Mouse (Mus musculus) limb, embryonic 15.5 days (tissue): ENCODE data around the gene Slc30a5. TPM values are rescaled to one million over a fixed set of nuclear protein-coding genes. Genes with fewer than 3 reads are reported as not detected.
"Not testable (repeated sequence)": the region's sequence is repeated elsewhere in the genome, so short reads cannot be mapped to it uniquely, and the experiment has no call there.

Source experiments
- ATAC-seq: fragments of 200-750 bp; cut with Nextera tagmentation; 2 replicates; pipeline ENCODE4 v1.8.0; 2017; ENCODE audit warnings: low read depth, moderate TSS enrichment; ENCODE audit not compliant: insufficient number of reproducible peaks, low FRiP score, low TSS enrichment
- H3K27ac ChIP-seq: fragments of 300-500 bp; sonication (generic); 2 replicates; pipeline ENCODE4 v1.5.1; 2015; ENCODE audit warnings: moderate library complexity, mild to moderate bottlenecking, inconsistent platforms
- H3K27me3 ChIP-seq: fragments of 300-500 bp; sonication (generic); 2 replicates; pipeline ENCODE4 v1.6.1; 2015; ENCODE audit warnings: inconsistent platforms
- H3K36me3 ChIP-seq: fragments of 300-500 bp; sonication (generic); 2 replicates; pipeline ENCODE4 v1.6.1; 2015; ENCODE audit warnings: inconsistent platforms
- H3K4me1 ChIP-seq: fragments of 300-500 bp; sonication (generic); 2 replicates; pipeline ENCODE4 v1.6.1; 2015; ENCODE audit warnings: inconsistent platforms
- H3K4me2 ChIP-seq: fragments of 300-500 bp; sonication (generic); 2 replicates; pipeline ENCODE4 v1.6.1; 2015; ENCODE audit warnings: mild to moderate bottlenecking, inconsistent platforms
- H3K4me3 ChIP-seq: fragments of 300-500 bp; sonication (generic); 2 replicates; pipeline ENCODE4 v1.5.1; 2015; ENCODE audit warnings: mild to moderate bottlenecking, inconsistent platforms
- H3K9ac ChIP-seq: fragments of 300-500 bp; sonication (generic); 2 replicates; pipeline ENCODE4 v1.6.1; 2015; ENCODE audit warnings: inconsistent platforms
- H3K9me3 ChIP-seq: fragments of 300-500 bp; sonication (generic); 2 replicates; pipeline ENCODE4 v1.6.1; 2016; ENCODE audit warnings: inconsistent platforms
- WGBS: fragments of 180-500 bp; shearing (Covaris S2); methylation state at CpG from one replicate; pipeline ENCODE4 v1.1.7; 2015; 5-methylcytosine and 5-hydroxymethylcytosine counted together
- polyA plus RNA-seq: library from polyadenylated mRNA; unstranded; fragments of >200 nt; fragmentation: Nextera tagmentation; extraction: Ambion mirVana; gene quantifications from 2 replicates; pipeline ENCODE4 v1.2.1, GENCODE M21; 2015

Slc30a5 gene
- polyA plus RNA-seq, 1 experiment from 2014 or later, result 64.1 TPM

DNA sequence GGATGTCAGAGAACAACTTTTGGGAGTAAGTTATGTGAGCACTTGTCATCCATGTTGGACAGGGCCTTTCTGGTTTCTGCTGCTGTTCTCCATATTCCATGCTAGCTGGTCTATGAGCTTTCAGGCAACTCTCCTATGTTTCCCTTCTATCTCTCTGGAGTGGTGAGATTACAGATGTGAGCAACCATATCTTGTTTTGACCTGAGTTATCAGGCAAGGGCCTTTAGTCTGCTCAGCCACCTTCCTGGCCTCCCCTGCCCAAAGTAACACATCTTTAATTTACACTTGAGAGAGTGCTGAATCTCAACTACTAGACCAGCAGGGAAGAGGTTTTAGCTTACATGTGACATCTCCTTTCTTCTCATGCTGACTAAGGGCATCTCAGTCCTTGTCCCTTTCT, 32.5 kb upstream of the Slc30a5 start:
- Histone ChIP-seq H3K27me3 (no peaks in the 10 kb centered on the region), H3K9ac (no peak overlapping the region), H3K4me1 (no peaks in the 10 kb centered on the region), H3K36me3 (no peaks in the 10 kb centered on the region), H3K4me2 (no peak overlapping the region), H3K27ac (no peak overlapping the region), H3K9me3 (no peaks in the 10 kb centered on the region), H3K4me3 (no peak overlapping the region)
- no peak for ATAC-seq

DNA sequence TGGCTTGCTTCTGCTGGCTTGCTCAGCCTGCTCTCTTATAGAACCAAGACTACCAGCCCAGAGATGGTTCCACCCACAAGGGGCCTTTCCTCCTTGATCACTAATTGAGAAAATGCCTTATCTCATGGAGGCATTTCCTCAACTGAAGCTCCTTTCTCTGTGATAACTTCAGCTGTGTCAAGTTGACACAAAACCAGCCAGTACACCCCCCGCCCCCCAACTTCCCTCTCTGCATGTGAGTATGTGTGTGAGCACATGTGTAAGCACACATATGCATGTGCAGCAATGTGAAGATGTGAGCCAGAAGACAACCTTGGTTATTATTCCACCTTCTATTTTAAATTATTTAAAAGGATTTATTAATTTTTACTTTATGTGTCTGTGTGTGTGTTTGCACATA, 30.7 kb upstream of the Slc30a5 start:
- not testable (repeated sequence) for H3K27ac ChIP-seq, ATAC-seq, H3K4me3 ChIP-seq, H3K4me1 ChIP-seq, H3K36me3 ChIP-seq, H3K9me3 ChIP-seq, H3K27me3 ChIP-seq, H3K9ac ChIP-seq, H3K4me2 ChIP-seq
- 79% methylated on average over 1 of the region's 1 CpGs for WGBS

DNA sequence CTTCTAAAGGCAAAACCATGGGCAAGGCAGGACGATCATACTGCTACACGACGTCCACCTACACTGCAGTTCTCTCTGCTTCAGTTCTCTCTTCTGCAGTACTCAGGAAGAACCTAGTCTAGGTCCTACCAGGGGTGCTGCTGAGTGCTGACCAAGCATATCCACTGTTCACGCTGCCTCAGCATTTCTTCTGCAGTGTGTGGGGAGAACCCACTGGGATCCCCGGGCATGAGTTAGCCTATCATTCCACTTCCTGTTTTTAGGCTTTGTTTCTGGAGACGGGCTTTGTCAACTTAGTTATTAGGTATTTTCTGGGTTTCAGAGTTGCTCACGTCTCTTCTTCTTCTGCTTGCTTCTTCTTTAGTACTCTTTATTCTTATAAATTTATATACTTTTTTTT, 25.9 kb upstream of the Slc30a5 start:
- H3K4me2 ChIP-seq, result no peak overlapping the region

DNA sequence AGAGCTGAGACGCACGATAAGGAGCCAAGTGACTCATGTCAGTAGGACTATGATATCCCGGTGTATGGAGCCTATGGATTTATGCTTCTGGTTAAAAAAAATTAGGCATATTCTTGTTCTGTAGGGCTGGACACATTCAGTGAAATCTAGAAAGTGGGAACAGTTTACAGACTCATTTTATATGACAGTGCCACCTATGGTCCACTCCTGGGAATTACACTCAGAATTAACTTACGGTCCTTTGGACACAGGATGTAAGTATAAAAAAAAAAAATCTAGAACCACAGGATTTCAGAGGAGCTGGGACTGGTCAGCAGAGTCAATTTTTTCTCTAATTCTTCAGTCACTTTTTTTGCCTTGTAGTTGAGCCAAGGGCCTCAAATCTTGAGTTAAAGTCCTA, 20.9 kb upstream of the Slc30a5 start:
- no peak for ATAC-seq
- whole genome bisulfite sequencing, result 56% methylated on average over 4 of the region's 4 CpGs

More for the DNA sequence above, 25.9 kb upstream of the Slc30a5 start:
- Histone ChIP-seq H3K9me3 (no peaks in the 10 kb centered on the region), H3K27ac (peak overlapping the region; percentile 48; the same call in 1 of the 2 replicates), H3K36me3 (no peaks in the 10 kb centered on the region), H3K9ac (no peak overlapping the region), H3K4me3 (no peak overlapping the region), H3K27me3 (no peaks in the 10 kb centered on the region), H3K4me1 (no peaks in the 10 kb centered on the region)
- ATAC-seq, result no peak
- 73% methylated on average over 7 of the region's 7 CpGs for WGBS

DNA sequence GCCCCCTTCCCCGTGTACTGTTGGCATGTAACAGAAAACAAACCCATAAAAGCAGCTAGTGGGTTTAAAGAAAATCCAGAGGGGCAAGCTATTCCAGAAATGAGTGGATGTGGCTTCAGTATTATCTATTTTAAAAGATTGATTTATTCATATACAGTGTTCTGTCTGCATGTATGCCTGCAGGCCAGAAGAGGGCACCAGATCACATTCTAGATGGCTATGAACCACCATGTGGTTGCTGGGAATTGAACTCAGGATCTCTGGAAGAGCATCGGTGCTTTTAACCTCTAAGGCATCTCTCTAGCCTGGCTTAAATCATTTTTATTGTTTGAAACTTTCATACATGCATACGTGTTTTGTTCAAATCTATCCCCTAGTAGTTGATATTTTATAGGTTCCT, 19.9 kb upstream of the Slc30a5 start:
- 73% methylated on average over 3 of the region's 3 CpGs for WGBS
- H3K4me1 ChIP-seq, result no peaks in the 10 kb centered on the region
- no peak for ATAC-seq
- no peaks in the 10 kb centered on the region for H3K9me3 ChIP-seq
- no peaks in the 10 kb centered on the region for H3K27me3 ChIP-seq
- H3K9ac ChIP-seq, result no peak overlapping the region
- H3K4me2 ChIP-seq, result no peak overlapping the region
- H3K27ac ChIP-seq, result no peak overlapping the region
- no peak overlapping the region for H3K4me3 ChIP-seq
- no peaks in the 10 kb centered on the region for H3K36me3 ChIP-seq

More for the DNA sequence above, 20.9 kb upstream of the Slc30a5 start:
- no peaks in the 10 kb centered on the region for H3K27me3 ChIP-seq
- no peak overlapping the region for H3K9ac ChIP-seq
- H3K4me2 ChIP-seq, result no peak overlapping the region
- H3K4me3 ChIP-seq, result no peak overlapping the region
- H3K27ac ChIP-seq, result no peak overlapping the region
- H3K4me1 ChIP-seq, result no peaks in the 10 kb centered on the region
- no peaks in the 10 kb centered on the region for H3K36me3 ChIP-seq
- no peaks in the 10 kb centered on the region for H3K9me3 ChIP-seq

DNA sequence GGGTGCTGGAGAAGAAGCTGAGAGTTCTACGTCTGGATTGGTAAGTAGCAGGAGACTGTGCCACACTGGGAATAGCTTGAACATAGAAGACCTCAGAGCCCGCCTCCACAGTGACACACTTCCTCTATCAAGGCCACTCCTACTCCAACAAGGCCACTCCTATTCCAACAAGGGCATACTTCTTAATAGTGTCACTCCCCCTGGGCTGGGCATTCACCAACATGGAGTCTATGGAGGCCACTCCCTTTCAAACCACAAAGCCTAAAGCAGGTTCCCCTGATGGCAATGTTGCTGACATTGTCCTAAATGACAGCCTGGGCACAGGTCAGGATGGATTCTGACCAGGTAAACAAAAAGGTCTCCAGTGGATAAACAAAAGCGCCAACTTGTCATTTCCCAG, 15.9 kb upstream of the Slc30a5 start:
- Histone ChIP-seq H3K9ac (no peak overlapping the region), H3K36me3 (no peaks in the 10 kb centered on the region), H3K4me2 (no peak overlapping the region), H3K4me3 (no peak overlapping the region), H3K4me1 (0 out of 2 replicates have a peak, but pooled peaks cover 2% of the 10 kb centered on the region), H3K27me3 (no peaks in the 10 kb centered on the region), H3K27ac (no peak overlapping the region), H3K9me3 (no peaks in the 10 kb centered on the region)
- ATAC-seq, result no peak
- WGBS, result 98% methylated on average over 3 of the region's 3 CpGs

DNA sequence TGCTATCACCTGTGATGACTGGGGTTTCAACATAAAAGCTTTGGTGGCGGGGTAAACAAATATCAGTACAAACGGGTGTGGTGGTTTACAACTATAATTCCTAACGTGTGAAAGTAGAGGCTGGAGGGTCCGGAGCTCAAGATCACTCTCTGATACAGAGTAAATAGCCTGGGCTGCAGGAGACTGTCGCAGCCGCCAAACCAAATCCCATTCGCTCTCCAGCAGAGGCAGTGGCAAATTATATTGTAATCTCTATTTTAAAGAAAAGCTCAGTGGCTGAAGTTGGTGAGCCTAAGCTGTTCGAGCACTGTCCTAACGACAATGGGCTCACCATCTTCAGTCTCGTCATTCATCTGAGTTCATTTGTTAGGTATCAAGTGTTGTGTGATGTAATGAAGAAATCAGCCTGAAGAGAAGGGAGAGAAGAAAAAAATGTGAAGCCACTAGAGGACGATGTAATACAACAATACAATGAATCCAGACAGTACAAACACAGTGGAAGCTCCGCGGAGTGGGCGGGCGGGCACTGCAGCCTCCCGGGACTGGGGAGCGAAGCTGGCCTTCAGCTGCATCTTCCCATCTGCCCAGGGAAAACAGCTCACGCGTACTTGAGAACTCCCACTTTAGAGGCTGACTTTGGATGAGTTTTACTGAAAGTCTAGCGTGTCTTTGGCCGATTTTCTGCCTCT, 13.8 kb upstream of the Slc30a5 start:
- no peaks in the 10 kb centered on the region for H3K36me3 ChIP-seq
- WGBS, result 46% methylated on average over 21 of the region's 21 CpGs
- no peaks in the 10 kb centered on the region for H3K9me3 ChIP-seq
- H3K9ac ChIP-seq, result no peak overlapping the region
- no peak for ATAC-seq
- 0 out of 2 replicates have a peak overlapping the region, but pooled peaks have one; percentile 14 for H3K4me2 ChIP-seq
- H3K4me1 ChIP-seq, result 0 out of 2 replicates have a peak, but pooled peaks cover 2% of the 10 kb centered on the region
- no peaks in the 10 kb centered on the region for H3K27me3 ChIP-seq
- H3K4me3 ChIP-seq, result peak overlapping the region; percentile 8; the same call in 1 of the 2 replicates
- H3K27ac ChIP-seq, result no peak overlapping the region

DNA sequence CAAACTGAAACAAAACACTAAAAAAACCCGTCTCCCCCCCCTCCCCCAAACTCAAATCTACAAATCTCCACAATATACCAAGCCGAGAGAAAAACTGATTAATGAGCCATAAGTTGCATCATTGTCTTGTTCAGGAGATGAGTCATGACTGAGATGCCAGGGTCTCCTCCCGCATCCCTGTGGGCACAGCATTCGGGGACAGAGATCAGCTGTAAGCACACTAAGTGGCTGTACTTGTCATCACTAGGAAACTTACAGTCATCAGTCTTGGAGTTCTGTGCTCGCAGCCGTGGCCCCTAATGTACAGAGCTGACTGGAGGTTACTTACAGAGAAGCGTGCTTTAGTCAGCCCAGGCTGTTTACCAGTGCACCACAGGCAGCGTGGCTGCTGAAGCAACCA, 13.0 kb upstream of the Slc30a5 start:
- ATAC-seq, result no peak
- Histone ChIP-seq H3K9ac (no peak overlapping the region), H3K4me1 (0 out of 2 replicates have a peak, but pooled peaks cover 2% of the 10 kb centered on the region), H3K4me3 (no peak overlapping the region), H3K27me3 (no peaks in the 10 kb centered on the region), H3K36me3 (no peaks in the 10 kb centered on the region), H3K9me3 (no peaks in the 10 kb centered on the region), H3K4me2 (no peak overlapping the region), H3K27ac (no peak overlapping the region)
- WGBS, result 73% methylated on average over 8 of the region's 8 CpGs

DNA sequence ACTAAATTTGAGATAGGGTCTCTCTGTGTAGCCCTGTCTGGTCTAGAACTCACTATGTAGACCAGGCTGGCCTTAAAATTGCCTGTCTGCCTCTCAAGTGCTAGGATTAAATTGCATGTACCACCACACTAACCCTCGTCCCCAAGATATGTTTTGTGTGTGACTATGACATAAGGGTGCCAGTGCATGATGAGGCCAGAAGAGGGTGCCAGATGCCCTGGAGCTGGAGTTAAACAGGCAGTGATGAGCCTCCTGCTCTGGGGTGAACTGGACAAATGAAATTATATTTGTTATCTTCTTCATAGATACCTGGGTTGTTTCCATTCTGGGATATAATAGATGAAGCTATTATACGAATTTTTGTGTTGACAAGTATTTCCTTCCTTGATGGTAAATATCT, 10.7 kb upstream of the Slc30a5 start:
- Histone ChIP-seq H3K9me3 (no peaks in the 10 kb centered on the region), H3K27me3 (no peaks in the 10 kb centered on the region), H3K9ac (no peak overlapping the region), H3K4me2 (no peak overlapping the region), H3K4me1 (0 out of 2 replicates have a peak, but pooled peaks cover 2% of the 10 kb centered on the region), H3K36me3 (no peaks in the 10 kb centered on the region), H3K4me3 (no peak overlapping the region), H3K27ac (no peak overlapping the region)
- no peak for ATAC-seq
- 77% methylated on average over 2 of the region's 2 CpGs for WGBS

DNA sequence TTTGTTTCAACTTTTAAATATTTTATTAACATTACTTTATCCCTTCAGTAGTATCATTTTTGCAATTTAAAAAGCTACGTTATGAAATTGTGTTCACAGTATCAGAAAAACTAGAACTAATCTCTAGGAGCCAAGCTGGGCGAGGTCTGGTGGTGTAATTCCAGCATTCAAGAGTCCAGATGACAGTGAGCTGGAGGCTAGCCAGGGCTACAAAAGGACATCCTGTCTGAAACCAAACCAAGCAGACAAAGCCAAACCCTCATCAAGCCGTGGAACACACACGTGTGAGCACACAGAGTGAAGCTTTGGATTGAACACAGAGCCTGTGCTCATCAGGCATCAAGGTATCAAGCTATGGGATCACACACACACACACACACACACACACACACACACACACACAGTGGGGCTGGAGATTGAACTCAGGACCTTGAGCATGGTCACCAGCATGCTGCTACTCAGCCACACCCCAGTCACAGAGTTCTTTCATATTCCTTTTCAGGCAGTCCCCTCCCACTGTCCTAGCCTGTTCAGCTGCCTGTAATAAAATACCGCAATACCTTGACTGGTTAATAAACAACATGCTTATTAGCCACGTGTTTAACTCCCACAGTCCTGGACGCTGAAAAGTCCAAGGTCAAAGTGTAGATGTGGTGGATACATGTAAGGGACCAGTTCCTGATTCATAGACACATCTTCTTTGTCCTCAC, 9.9 kb upstream of the Slc30a5 start:
- no peak overlapping the region for H3K4me2 ChIP-seq
- no peak overlapping the region for H3K27ac ChIP-seq
- H3K9ac ChIP-seq, result no peak overlapping the region
- H3K27me3 ChIP-seq, result no peaks in the 10 kb centered on the region
- no peaks in the 10 kb centered on the region for H3K36me3 ChIP-seq
- no peaks in the 10 kb centered on the region for H3K9me3 ChIP-seq
- H3K4me1 ChIP-seq, result 0 out of 2 replicates have a peak, but pooled peaks cover 2% of the 10 kb centered on the region
- ATAC-seq, result no peak
- H3K4me3 ChIP-seq, result no peak overlapping the region
- 61% methylated on average over 7 of the region's 7 CpGs for WGBS

DNA sequence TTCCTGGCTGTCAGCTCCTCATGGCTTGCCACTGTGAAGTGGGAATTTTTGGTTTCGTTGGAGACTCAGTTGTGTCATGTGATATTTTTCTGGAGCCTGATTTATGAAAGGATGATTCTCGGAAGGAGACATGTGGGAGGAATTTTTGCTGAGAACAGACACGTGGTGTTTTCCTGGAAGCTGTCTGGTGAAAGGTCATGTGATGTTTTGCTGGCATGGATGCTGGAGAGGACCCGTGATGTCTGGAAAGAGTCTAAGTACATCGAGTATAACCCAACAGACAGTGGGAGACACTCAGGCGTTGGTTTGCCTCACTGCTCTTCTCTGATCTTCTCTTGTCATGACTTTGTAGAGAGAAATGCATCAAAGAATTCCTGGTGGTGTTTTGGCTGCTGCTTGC, 8.5 kb upstream of the Slc30a5 start:
- no peak overlapping the region for H3K9ac ChIP-seq
- no peak for ATAC-seq
- no peaks in the 10 kb centered on the region for H3K36me3 ChIP-seq
- no peak overlapping the region for H3K4me3 ChIP-seq
- H3K27me3 ChIP-seq, result no peaks in the 10 kb centered on the region
- 66% methylated on average over 6 of the region's 6 CpGs for WGBS
- H3K27ac ChIP-seq, result no peak overlapping the region
- H3K4me2 ChIP-seq, result no peak overlapping the region
- no peaks in the 10 kb centered on the region for H3K4me1 ChIP-seq
- H3K9me3 ChIP-seq, result no peaks in the 10 kb centered on the region

DNA sequence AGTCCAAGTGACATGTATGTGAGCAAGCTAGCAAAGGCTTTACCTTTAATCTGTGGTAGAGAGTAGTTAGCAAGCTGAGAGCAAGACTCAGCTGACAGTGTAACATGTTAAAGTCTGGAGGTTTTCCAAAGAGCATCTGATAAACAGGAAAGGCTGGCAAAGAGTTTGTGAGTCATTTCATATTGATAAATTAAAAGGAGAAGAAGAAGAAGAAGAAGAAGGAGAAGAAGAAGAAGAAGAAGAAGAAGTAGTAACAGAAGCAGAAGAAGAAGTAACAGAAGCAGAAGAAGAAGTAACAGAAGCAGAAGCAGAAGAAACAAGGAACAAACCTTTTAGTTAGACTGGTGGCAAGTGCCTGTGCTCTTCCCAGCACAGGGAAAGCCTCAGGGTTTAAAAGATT, 1.6 kb upstream of the Slc30a5 start:
- Histone ChIP-seq H3K9ac (no peak overlapping the region), H3K9me3 (no peaks in the 10 kb centered on the region), H3K36me3 (no peaks in the 10 kb centered on the region), H3K27me3 (no peaks in the 10 kb centered on the region), H3K4me1 (peaks cover 17% of the 10 kb centered on the region), H3K4me2 (no peak overlapping the region), H3K4me3 (no peak overlapping the region), H3K27ac (no peak overlapping the region)
- no peak for ATAC-seq
